Mouse (Mus musculus) embryonic fibroblast, embryonic 13.5 days (primary cell): Measurements from ENCODE around the gene Ankrd26.

Source experiments
- CTCF ChIP-seq: IDR thresholded peaks from 2 replicates; pipeline ENCODE4 v1.5.1; 2011; ENCODE audit warnings: mild to moderate bottlenecking, control low read depth, low read length, moderate library complexity, borderline replicate concordance; ENCODE audit not compliant: insufficient read depth
- POLR2A ChIP-seq: IDR thresholded peaks from 2 replicates; pipeline ENCODE4 v1.6.1; 2011; ENCODE audit warnings: low read depth, mild to moderate bottlenecking, control low read depth, low read length, moderate library complexity

- TF ChIP-seq POLR2A (peak; percentile 11; the same call in 1 of the 2 replicates), CTCF (no peak)
These were observed 83.9 kb downstream of the Ankrd26 start for GRCm38 (mm10) chr6:118477875-118478785.
